Mouse (Mus musculus) testis, adult 2 months (tissue): Measurements from ENCODE around the gene Ublcp1. TPM values are rescaled to one million over a fixed set of nuclear protein-coding genes. Genes with fewer than 3 reads are reported as not detected.
"Not testable (repeated sequence)": the region's sequence is repeated elsewhere in the genome, so short reads cannot be mapped to it uniquely, and the experiment has no call there.

Experiments used
- H3K27ac ChIP-seq: fragments of 200-500 bp; 2 replicates; pipeline ENCODE4 v1.5.1; 2012; ENCODE audit warnings: low read depth, low read length; ENCODE audit not compliant: control insufficient read depth, insufficient read depth
- H3K27me3 ChIP-seq: fragments of 200-500 bp; 2 replicates; pipeline ENCODE4 v1.6.1; 2012; ENCODE audit warnings: mild to moderate bottlenecking, low read length, moderate library complexity; ENCODE audit not compliant: control insufficient read depth, insufficient read depth
- H3K36me3 ChIP-seq: fragments of 200-500 bp; 2 replicates; pipeline ENCODE4 v1.6.1; 2012; ENCODE audit warnings: mild to moderate bottlenecking, low read length; ENCODE audit not compliant: control insufficient read depth, insufficient read depth
- H3K4me1 ChIP-seq: fragments of 200-500 bp; 2 replicates; pipeline ENCODE4 v1.6.1; 2012; ENCODE audit warnings: low read length; ENCODE audit not compliant: control insufficient read depth, insufficient read depth
- H3K4me3 ChIP-seq: fragments of 200-500 bp; 2 replicates; pipeline ENCODE4 v1.5.1; 2012; ENCODE audit warnings: low read depth, mild to moderate bottlenecking, low read length, moderate library complexity, mixed read lengths; ENCODE audit not compliant: control insufficient read depth
- CTCF ChIP-seq: fragments of 200-500 bp; IDR thresholded peaks from 2 replicates; pipeline ENCODE4 v1.5.1; 2012; ENCODE audit warnings: low read depth, mild to moderate bottlenecking, inconsistent platforms, low read length, moderate library complexity; ENCODE audit not compliant: control insufficient read depth, insufficient read depth, insufficient replicate concordance
- POLR2A ChIP-seq: fragments of 200-500 bp; IDR thresholded peaks from 2 replicates; pipeline ENCODE4 v1.6.1; 2012; ENCODE audit warnings: low read depth, mild to moderate bottlenecking, inconsistent platforms, low read length, moderate library complexity; ENCODE audit not compliant: control insufficient read depth
- polyA plus RNA-seq: library from polyadenylated mRNA; depleted of rRNA; stranded (reverse); fragments of >200 nt; gene quantifications from 2 replicates; pipeline ENCODE4 v1.2.3, GENCODE M21; 2012

Ublcp1 gene
- polyA plus RNA-seq, 1 experiment, result 14.7 TPM

- H3K4me1 ChIP-seq, result peaks cover 7% of the 10 kb centered on the region; the same call in 1 of the 2 replicates
- TF ChIP-seq CTCF (no peak), POLR2A (no peak)
- H3K36me3 ChIP-seq, result no peaks in the 10 kb centered on the region
- H3K27ac ChIP-seq, result no peak overlapping the region
- no peak overlapping the region for H3K4me3 ChIP-seq
- no peaks in the 10 kb centered on the region for H3K27me3 ChIP-seq
These were observed 3.3 kb downstream of the Ublcp1 start for GRCm38 (mm10) chr11:44466949-44467442.

GRCm38 (mm10) chr11:44461493-44461892, 8.8 kb downstream of the Ublcp1 start:
- Histone ChIP-seq H3K4me3 (no peak overlapping the region), H3K27me3 (no peaks in the 10 kb centered on the region), H3K27ac (no peak overlapping the region), H3K4me1 (no peaks in the 10 kb centered on the region), H3K36me3 (peaks cover 4% of the 10 kb centered on the region)
- TF ChIP-seq CTCF, result no peak
- no peak for TF ChIP-seq POLR2A

GRCm38 (mm10) chr11:44453423-44453822, 16.9 kb downstream of the Ublcp1 start:
- TF ChIP-seq POLR2A, result no peak
- no peak for TF ChIP-seq CTCF
- Histone ChIP-seq H3K36me3 (peaks cover 2% of the 10 kb centered on the region; the same call in 1 of the 2 replicates), H3K4me3 (no peak overlapping the region), H3K4me1 (no peaks in the 10 kb centered on the region), H3K27me3 (no peaks in the 10 kb centered on the region), H3K27ac (no peak overlapping the region)

- H3K27me3 ChIP-seq, H3K27ac ChIP-seq, H3K36me3 ChIP-seq, H3K4me1 ChIP-seq, H3K4me3 ChIP-seq: not testable (repeated sequence)
These were observed 18.3 kb downstream of the Ublcp1 start for GRCm38 (mm10) chr11:44452016-44452415.

GRCm38 (mm10) chr11:44451046-44451445, 19.3 kb downstream of the Ublcp1 start:
- no peaks in the 10 kb centered on the region for H3K36me3 ChIP-seq
- no peaks in the 10 kb centered on the region for H3K4me1 ChIP-seq
- H3K27me3 ChIP-seq, result no peaks in the 10 kb centered on the region
- H3K27ac ChIP-seq, result no peak overlapping the region
- TF ChIP-seq CTCF (no peak), POLR2A (no peak)
- H3K4me3 ChIP-seq, result no peak overlapping the region

GRCm38 (mm10) chr11:44437786-44438185, 32.5 kb downstream of the Ublcp1 start:
- Histone ChIP-seq H3K27me3 (no peaks in the 10 kb centered on the region), H3K27ac (no peak overlapping the region), H3K4me1 (no peaks in the 10 kb centered on the region), H3K4me3 (no peak overlapping the region), H3K36me3 (no peaks in the 10 kb centered on the region)
- TF ChIP-seq CTCF, result no peak
- TF ChIP-seq POLR2A, result no peak

GRCm38 (mm10) chr11:44430036-44430435, 40.3 kb downstream of the Ublcp1 start:
- no peaks in the 10 kb centered on the region for H3K27me3 ChIP-seq
- H3K4me3 ChIP-seq, result no peak overlapping the region
- H3K36me3 ChIP-seq, result no peaks in the 10 kb centered on the region

GRCm38 (mm10) chr11:44427951-44428350, 42.3 kb downstream of the Ublcp1 start:
- H3K27ac ChIP-seq, result no peak overlapping the region
- H3K27me3 ChIP-seq, result no peaks in the 10 kb centered on the region
- no peaks in the 10 kb centered on the region for H3K4me1 ChIP-seq
- no peak for TF ChIP-seq CTCF
- no peak for TF ChIP-seq POLR2A
- H3K4me3 ChIP-seq, result no peak overlapping the region
- no peaks in the 10 kb centered on the region for H3K36me3 ChIP-seq

More at GRCm38 (mm10) chr11:44430036-44430435, 40.3 kb downstream of the Ublcp1 start:
- Histone ChIP-seq H3K4me1 (no peaks in the 10 kb centered on the region), H3K27ac (no peak overlapping the region)
- TF ChIP-seq POLR2A, result no peak
